Mouse (Mus musculus) spleen, postnatal 36 days (tissue): ENCODE results near the gene Nlrp4f.

Experiments
- DNase-seq, 2 experiments: peaks; one replicate each; pipeline ENCODE4 v3.0.0; 2022; ENCODE audit warnings: low spot score in 2 of 2, mixed read lengths in 1 of 2

The Nlrp4f gene

DNA sequence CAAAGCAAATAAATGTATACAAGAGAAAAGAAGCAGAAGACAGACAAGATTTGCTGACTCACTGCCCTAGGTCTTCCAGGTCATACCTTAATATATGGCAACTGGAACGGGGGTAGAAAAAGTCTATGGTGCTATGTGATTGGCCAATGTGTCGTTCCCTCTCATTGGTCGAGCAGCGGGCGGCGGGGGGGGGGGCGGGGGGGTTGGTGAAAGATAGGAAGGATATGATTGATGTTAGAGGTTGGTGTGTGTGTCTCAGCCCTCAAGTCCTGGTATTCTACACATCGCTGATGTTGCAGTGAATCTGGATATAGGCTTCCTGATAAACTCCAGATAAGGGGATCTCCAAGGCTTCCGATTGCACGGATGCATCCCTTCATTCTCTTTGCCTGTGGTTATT is at the start of gene Nlrp4f:
TSS of gene Nlrp4f (minus strand) at position 101 of the 400 bp plus-strand sequence.
- no peak for DNase-seq

DNA sequence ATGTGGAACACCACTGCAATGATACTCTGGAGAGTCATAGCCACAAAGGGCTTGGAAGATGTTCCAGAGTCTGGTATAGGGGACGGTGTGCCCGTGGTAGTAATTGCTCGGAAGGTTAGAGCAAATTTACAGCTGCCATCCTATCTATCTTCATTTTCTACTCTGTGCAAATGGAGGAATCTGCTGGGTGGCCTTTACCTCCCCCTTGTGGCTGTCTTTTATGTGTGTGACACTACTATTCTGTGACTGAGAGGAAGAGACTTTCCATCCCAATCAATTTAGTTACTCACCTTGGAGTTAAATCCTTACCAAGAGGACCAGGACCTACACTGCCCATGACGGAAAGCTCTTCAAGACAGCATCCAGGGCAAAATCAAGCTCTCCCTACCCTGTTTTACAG is 37.5 kb upstream of the Nlrp4f start:
- no peak for DNase-seq

GRCm38 (mm10) chr13:65242319-65242787 is 36.6 kb upstream of the Nlrp4f start:
- no peak for DNase-seq

GRCm38 (mm10) chr13:65241627-65242318 is 36.0 kb upstream of the Nlrp4f start:
- DNase-seq: peak in 1 of 2 experiments; percentile 18

DNA sequence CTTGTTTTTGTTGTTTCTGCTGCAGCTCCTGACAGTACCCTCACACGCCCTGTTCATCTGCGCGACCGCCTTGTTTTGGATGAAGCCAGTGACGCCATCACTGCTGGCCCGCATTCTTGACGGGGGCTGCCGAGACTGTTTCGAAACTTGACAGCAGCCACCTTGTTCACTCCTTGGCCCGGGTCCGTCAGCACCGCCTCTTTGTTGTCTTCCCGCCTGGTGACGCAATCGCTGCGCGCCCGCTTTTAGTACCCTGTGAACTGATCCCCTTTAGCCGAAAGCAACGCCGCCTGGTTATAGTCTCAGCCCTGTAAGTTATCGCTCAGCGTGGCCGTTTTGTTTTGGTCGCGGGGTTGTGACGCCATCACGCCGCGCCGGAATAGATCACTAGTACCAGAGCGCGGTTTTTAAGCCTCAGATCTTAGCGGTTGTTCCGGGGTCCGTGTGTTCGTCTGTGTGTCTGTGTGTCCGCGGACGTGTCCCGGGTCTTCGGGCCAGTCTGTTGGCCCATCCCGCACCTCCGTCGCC is 35.4 kb upstream of the Nlrp4f start:
- DNase-seq: peak; percentile 86 to 91

GRCm38 (mm10) chr13:65240509-65241098 is 34.8 kb upstream of the Nlrp4f start:
- peak; percentile 95 to 96 for DNase-seq

- DNase-seq: no peak
These were observed 31.4 kb upstream of the Nlrp4f start for GRCm38 (mm10) chr13:65237211-65237610.

DNA sequence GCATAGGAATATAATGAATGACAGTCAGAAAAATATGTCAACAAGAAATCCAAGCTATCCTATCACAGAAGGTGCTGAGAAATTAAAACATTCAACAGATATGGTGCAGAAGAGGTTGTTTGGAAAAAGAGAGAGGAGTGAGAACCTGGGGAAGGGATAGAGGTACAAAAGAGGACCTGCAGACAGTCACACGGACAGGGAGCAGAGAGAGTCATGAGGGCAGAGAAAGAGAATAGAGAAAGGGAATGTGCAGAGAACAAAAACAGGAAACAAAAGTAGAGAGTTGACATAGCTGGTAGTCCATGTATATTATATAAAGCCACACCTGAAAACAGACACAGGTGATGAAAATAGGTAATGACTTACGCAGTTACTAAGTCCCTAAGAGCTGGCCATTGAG is 20.9 kb upstream of the Nlrp4f start:
- no peak for DNase-seq

DNA sequence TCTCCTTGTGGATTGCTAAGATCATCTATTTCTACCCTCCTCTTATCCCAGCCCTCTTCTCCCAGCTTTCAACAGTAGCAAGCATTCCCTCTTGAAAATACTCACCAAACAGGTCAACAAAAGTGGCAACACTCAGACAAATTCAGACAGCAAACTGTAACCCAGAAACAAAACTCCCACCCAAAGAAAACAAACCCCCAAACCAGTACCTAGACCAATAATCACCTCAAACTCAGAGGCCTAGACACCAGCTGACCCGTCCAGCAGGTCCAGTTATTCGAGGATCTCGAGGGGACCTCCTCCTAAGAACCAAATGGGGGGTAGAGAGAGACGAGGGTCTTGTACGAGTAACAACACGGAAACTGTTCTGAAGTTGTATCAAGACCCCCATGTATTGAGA is 20.2 kb upstream of the Nlrp4f start:
- DNase-seq: no peak

- no peak for DNase-seq
These were observed 5.1 kb downstream of the Nlrp4f start for GRCm38 (mm10) chr13:65200667-65201066.

DNA sequence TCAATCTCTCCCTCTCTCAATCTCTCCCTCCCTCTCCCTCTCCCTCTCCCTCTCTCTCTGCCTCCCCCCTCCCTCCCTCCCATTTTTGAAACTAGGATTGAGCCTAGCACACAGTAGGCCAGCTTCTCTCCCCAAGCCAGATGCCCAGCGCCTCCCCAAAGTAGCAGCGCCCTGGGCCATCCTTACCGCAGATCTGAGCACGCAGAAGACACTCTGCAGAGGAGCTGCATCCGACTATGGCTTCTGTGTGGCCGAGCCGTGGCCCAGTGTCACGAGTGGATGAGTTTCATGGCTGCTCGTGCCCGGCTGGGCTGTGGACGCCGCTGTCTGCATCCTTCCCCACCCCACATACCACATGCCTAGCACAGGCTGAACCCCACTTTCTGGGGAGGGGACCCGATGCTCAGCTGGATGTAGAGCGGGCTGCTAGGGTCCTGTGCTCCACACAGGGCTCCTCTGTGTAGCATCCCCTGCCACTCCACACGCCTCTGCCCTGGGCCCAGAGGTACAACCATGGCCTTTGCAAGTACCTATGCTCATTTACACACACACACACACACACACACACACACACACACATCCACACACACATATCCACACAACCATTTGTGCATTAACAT is 29.2 kb downstream of the Nlrp4f start:
- DNase-seq: no peak

DNA sequence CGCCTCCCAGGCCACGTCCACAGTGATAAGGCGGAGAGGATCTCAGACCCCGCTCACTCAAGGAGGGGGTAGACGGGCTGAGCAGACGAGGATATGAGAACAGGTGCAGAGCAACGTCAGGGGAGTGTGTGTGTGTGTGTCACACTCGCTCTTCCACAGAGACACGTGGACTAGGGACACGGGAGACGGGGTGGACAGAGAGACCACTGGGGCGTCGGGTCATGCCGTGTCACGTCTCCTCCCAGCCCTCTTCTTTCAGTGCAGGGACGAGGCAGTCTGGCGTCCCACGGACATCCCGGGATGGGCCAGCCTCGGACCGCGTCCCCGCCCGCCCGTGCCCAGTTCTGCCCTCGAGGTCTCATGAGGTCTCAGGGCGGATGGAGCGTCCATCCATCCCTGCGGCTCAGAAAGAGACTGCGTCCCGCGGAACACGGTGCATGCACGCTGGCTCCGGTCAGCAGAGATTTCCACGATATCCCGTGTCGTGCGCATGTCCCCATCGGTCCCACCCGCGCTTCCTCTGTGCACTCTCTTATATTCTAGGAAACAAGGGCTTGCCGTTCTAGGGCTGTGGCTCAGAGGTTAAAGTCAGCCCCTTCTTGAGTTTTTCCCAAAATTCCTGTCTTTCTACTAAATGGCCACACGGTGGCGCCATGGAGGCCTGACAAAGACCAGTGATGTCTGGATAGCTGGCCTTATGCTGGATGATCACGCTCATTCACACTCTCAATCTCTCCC is 29.9 kb downstream of the Nlrp4f start:
- DNase-seq: peak in 1 of 2 experiments; percentile 4

GRCm38 (mm10) chr13:65174102-65174501 is 31.7 kb downstream of the Nlrp4f start:
- no peak for DNase-seq

DNA sequence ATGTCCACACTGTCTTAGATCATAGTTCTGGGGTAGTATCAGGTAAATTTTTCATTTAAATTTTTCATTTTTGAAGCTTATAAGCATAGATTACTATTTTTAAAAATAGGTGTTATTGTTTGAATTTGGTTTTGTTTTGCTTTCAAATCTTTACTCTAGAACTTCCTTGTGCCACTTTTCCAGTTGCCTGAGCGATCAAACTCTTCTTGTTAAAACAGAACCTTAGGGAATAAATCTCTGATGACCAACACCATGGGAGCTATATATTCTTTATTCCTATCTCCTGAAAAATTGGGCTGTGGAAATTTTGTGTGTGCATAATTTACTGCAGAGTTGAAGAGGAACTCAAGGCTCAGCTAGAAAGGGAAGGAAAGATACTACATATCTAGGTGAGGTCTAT is 55.8 kb downstream of the Nlrp4f start, which contains the start of gene Olfr466:
TSS of gene Olfr466 (plus strand) at position 301 of the 400 bp plus-strand sequence.
- no peak for DNase-seq

GRCm38 (mm10) chr13:65137789-65138188 is 68.0 kb downstream of the Nlrp4f start, which contains the start of gene Olfr465-ps1:
Olfr465-ps1 (plus strand) TSS chr13:65138089.
- DNase-seq: no peak
